Mouse (Mus musculus) kidney, embryonic 16.5 days (tissue): ENCODE results near the gene Pofut2. TPM values are rescaled to one million over a fixed set of nuclear protein-coding genes. Genes with fewer than 3 reads are reported as not detected.

Experiments
- ATAC-seq: fragments of 200-750 bp; cut with Nextera tagmentation; 2 replicates; pipeline ENCODE4 v1.8.0; 2017; ENCODE audit warnings: moderate TSS enrichment; ENCODE audit not compliant: low FRiP score, low TSS enrichment
- H3K27ac ChIP-seq: fragments of 300-500 bp; sonication (generic); 2 replicates; pipeline ENCODE4 v1.5.1; 2014; ENCODE audit warnings: low read length
- H3K27me3 ChIP-seq: fragments of 300-500 bp; sonication (generic); 2 replicates; pipeline ENCODE4 v1.6.1; 2014; ENCODE audit warnings: low read length, control low read depth, mixed read lengths; ENCODE audit not compliant: insufficient read depth
- H3K36me3 ChIP-seq: fragments of 300-500 bp; sonication (generic); 2 replicates; pipeline ENCODE4 v1.6.1; 2014; ENCODE audit warnings: low read length, control low read depth, mixed read lengths; ENCODE audit not compliant: insufficient read depth
- H3K4me1 ChIP-seq: fragments of 300-500 bp; sonication (generic); 2 replicates; pipeline ENCODE4 v1.6.1; 2014; ENCODE audit warnings: low read length, control low read depth, mixed read lengths; ENCODE audit not compliant: insufficient read depth
- H3K4me2 ChIP-seq: fragments of 300-500 bp; sonication (generic); replicated peaks from 2 replicates; pipeline ENCODE4 v1.6.1; 2014; ENCODE audit warnings: low read depth, low read length
- H3K4me3 ChIP-seq: fragments of 300-500 bp; sonication (generic); 2 replicates; pipeline ENCODE4 v1.5.1; 2014; ENCODE audit warnings: mild to moderate bottlenecking, low read length
- H3K9ac ChIP-seq: fragments of 300-500 bp; sonication (generic); replicated peaks from 2 replicates; pipeline ENCODE4 v1.6.1; 2014; ENCODE audit warnings: low read length
- H3K9me3 ChIP-seq: fragments of 300-500 bp; sonication (generic); 2 replicates; pipeline ENCODE4 v1.6.1; 2016; ENCODE audit warnings: low read length, control low read depth
- WGBS: fragments of 180-500 bp; shearing (Covaris S2); extraction: QIAGEN DNeasy Blood & Tissue Kit; methylation state at CpG from one replicate; pipeline ENCODE4 v1.1.7; 2014; 5-methylcytosine and 5-hydroxymethylcytosine counted together
- polyA plus RNA-seq: library from polyadenylated mRNA; unstranded; fragments of >200 nt; fragmentation: Nextera tagmentation; extraction: Ambion mirVana; gene quantifications from 2 replicates; pipeline ENCODE4 v1.2.1, GENCODE M21; 2015

Gene Pofut2
- polyA plus RNA-seq, 1 experiment from 2014 or later = 149 TPM

DNA sequence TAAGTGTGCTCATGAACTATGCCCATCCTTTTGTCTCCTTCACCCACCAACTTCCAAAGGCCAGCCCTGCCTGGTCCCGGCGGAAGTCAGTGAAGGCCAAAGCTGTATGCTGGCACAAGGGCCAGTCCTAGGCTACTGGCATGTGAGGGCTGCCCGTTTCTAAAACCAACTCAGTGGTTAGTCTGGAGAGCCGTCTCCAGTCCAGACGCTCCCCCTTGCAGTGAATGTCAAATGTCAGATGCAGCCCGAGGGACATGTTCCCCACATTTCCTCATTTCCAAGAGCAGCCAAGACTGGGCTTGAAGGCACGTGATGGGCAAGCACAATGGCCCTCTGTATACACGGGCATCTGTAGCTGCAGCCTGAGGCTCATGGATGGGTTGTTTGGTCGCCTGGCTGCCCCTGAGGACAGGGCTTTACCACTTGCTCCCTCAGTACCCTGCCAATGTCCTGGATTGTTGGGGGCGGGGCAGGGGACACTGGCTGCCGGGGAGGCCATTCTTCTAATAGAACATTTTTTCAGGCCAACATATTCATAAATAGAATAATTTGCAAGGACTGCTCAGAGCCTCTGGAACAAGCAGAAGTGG, 15.4 kb upstream of the Pofut2 start:
- H3K4me2 ChIP-seq = no peak overlapping the region
- H3K9me3 ChIP-seq = no peaks in the 10 kb centered on the region; the same call in 1 of the 2 replicates
- WGBS = 72% methylated on average over 11 of the region's 11 CpGs
- no peak overlapping the region for H3K27ac ChIP-seq
- H3K27me3 ChIP-seq = no peaks in the 10 kb centered on the region
- ATAC-seq = no peak
- H3K4me1 ChIP-seq = peaks cover 16% of the 10 kb centered on the region
- no peak overlapping the region for H3K9ac ChIP-seq
- H3K36me3 ChIP-seq = no peaks in the 10 kb centered on the region
- no peak overlapping the region for H3K4me3 ChIP-seq

DNA sequence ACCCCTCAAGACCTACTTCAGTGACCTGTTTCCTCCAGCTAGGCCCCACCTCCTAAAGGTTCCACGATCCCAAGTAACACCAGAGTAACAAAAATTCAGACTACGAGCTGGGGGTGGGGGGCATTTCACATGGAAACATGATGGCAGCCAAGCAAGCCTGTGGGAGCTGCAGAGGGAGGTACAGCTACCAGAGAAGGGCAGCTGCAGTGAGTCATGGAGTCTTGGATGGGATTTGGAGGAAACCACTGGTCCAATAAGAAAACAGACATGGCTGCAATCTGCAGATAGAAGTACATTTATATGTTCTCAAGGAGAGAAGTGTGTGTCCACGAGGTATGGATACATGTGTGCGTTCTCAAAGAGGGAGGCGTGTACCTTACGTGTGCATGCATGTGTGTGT, 14.2 kb upstream of the Pofut2 start:
- H3K9ac ChIP-seq = no peak overlapping the region
- H3K9me3 ChIP-seq = no peaks in the 10 kb centered on the region; the same call in 1 of the 2 replicates
- no peak overlapping the region for H3K27ac ChIP-seq
- no peak for ATAC-seq
- no peaks in the 10 kb centered on the region for H3K36me3 ChIP-seq
- peaks cover 16% of the 10 kb centered on the region for H3K4me1 ChIP-seq
- WGBS = 94% methylated on average over 6 of the region's 6 CpGs
- no peak overlapping the region for H3K4me2 ChIP-seq
- H3K4me3 ChIP-seq = no peak overlapping the region
- H3K27me3 ChIP-seq = no peaks in the 10 kb centered on the region

DNA sequence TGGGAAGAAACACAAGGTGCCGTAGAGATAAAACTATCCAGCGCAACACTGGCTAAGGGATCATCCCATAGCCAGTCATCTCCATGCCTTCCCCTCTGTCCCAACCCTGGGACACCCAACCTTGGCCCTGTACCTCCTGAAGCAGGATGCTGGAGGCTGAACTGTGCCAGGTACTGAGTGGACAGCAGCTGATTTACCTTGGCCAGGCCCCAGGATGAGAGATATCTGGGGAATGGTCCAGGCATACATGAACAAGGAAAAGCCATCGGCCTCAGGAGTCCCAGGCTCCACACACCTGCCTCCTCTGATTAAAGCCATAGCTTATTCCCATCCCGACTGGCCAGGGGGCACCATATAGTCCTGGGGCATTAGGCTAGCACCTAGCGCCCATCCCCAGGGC, 12.0 kb upstream of the Pofut2 start:
- Histone ChIP-seq H3K27me3 (no peaks in the 10 kb centered on the region), H3K4me2 (no peak overlapping the region), H3K9me3 (no peaks in the 10 kb centered on the region), H3K4me1 (peaks cover 20% of the 10 kb centered on the region), H3K9ac (no peak overlapping the region), H3K4me3 (no peak overlapping the region), H3K36me3 (no peaks in the 10 kb centered on the region), H3K27ac (no peak overlapping the region)
- ATAC-seq = no peak
- WGBS = 80% methylated on average over 5 of the region's 5 CpGs

DNA sequence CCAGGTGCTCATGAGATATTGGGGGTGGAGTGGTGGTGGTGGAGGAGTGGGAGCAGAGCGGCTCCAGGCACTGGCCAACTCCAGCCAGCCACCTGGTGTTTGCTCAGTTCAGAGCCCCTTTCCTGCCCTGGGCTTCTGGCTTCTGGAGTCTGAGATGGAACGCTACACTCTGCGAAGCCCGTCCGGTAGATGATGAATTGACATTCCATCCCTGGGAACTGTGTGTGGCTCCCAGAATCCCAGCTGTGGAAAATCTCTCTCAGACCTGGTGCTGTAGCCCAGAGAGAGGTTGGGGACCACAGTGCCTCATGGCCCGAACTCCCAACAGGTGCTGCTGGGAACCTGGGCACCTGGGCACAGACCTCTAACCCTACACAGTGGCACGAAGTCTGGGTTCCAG, 11.3 kb upstream of the Pofut2 start:
- 44% methylated on average over 7 of the region's 7 CpGs for WGBS
- no peaks in the 10 kb centered on the region for H3K27me3 ChIP-seq
- no peak for ATAC-seq
- H3K4me3 ChIP-seq = no peak overlapping the region
- H3K4me2 ChIP-seq = no peak overlapping the region
- H3K36me3 ChIP-seq = no peaks in the 10 kb centered on the region
- no peaks in the 10 kb centered on the region for H3K9me3 ChIP-seq
- 0 out of 2 replicates have a peak overlapping the region, but pooled peaks have one; percentile 13 for H3K9ac ChIP-seq
- H3K4me1 ChIP-seq = peaks cover 26% of the 10 kb centered on the region
- no peak overlapping the region for H3K27ac ChIP-seq

DNA sequence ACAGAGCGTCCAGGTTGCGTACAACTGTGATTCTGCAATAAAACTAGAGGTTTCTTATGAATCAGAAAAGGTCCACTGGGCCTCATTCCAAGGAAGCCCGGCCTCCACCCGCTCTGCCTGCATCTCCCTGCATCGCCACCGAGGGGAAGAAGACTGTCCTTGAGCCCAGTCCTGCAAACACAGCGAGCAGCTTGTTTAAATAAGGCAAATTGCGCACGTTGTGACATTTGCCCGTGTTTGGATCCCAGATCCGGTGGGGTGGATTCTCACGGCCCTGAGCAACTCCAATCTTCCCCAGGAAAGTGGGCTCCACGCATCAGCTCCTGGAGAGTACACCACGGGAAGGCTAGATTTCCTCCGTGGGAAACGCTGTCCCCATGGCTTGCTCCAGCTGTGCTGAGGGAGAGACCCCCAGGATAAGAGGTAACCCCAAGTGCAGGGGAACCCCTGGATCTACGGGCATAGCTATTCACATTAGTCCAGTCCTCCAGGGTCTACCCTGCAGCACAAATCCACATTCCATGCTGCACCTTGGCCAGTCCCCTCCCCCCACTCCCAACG, 7.7 kb upstream of the Pofut2 start:
- Histone ChIP-seq H3K9ac (peak overlapping the region; percentile 42; the same call in 1 of the 2 replicates), H3K36me3 (no peaks in the 10 kb centered on the region), H3K4me2 (peak overlapping the region; percentile 23), H3K4me3 (no peak overlapping the region; the same call in 1 of the 2 replicates), H3K9me3 (no peaks in the 10 kb centered on the region), H3K4me1 (peaks cover 36% of the 10 kb centered on the region), H3K27me3 (no peaks in the 10 kb centered on the region), H3K27ac (peak overlapping the region; percentile 75; the same call in 1 of the 2 replicates)
- no peak for ATAC-seq
- WGBS = 49% methylated on average over 18 of the region's 18 CpGs

DNA sequence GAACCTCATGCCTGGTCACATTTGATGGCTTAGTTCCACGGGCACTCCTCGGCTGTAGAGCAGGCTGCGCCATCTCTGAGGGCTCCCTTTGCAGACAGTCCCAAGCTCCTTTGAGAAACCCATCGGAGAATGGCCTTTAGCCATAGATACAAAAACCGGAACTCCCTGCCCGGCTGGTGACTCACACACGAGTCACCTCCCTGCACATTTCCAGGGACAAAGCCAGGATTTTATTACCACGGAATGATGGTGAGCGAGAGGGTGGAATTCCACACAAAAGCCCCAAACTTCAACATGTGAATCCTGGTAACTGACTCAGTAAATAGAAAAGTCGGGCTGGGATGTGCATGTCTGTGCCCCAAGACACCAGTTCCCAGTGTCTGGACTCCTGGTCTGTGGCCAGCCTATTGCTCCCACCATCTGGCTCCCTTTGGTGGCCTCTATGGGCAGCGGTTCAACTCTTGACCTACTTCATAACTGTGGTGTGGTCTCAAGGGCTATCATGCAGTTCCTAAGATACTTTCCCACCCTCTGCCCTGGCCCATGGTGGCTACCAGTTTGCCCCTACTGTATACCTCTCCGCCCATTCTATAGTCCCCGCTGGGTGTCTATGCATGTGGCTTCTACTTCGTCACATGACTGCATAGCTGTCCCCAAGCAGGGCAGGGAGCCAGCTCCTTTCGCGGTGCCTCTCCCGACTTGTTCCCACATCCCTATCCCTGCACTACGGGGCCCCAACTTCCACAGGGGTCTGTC, 7.1 kb upstream of the Pofut2 start:
- WGBS = 58% methylated on average over 18 of the region's 18 CpGs
- peak overlapping the region; percentile 23 for H3K4me2 ChIP-seq
- H3K9me3 ChIP-seq = no peaks in the 10 kb centered on the region
- H3K4me1 ChIP-seq = peaks cover 36% of the 10 kb centered on the region
- H3K4me3 ChIP-seq = no peak overlapping the region
- ATAC-seq = peak; percentile 57
- H3K27me3 ChIP-seq = no peaks in the 10 kb centered on the region
- H3K9ac ChIP-seq = peak overlapping the region; percentile 42; the same call in 1 of the 2 replicates
- peak overlapping the region; percentile 75 for H3K27ac ChIP-seq
- H3K36me3 ChIP-seq = no peaks in the 10 kb centered on the region

DNA sequence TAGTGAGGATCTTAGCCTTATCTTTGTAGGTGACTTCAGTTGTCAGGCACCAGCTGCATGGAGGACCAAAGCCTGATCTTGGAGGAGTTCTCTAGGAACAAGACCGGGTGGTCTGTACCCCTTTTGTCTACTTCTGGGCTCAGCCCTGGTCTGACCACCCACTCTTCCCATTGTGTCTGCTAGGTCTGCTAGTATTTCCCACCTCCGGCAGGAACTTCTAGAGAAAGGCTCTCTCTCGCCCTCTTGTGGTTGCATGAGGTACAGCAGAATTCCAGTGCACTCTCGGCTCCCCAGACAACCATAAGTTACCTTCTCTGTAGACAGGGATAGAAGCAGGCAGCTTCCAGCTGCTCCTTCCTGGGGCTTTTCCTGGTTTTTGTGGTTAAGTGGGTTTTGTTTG, 6.2 kb upstream of the Pofut2 start:
- Histone ChIP-seq H3K9me3 (no peaks in the 10 kb centered on the region), H3K27ac (peak overlapping the region; percentile 75; the same call in 1 of the 2 replicates)

DNA sequence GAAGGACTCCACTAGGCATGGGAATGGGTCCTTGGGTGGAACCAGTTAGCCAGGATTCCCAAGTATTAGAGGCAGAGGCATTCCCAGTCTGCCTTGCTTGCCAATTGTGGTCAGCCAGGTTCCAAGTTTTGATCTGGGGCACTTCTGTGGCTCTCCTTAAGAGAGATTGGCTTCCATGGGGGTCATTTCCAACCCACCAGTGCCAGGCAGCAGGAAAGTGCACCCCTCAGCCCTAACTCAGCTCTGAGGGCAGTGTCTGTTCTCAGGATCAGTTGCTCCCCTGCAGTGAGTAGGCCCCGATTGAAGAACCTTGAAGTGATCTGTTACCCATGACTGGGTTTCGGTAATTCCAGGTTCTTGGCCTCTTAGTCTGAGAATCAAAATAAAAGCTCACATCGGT, 3.8 kb upstream of the Pofut2 start:
- no peak for ATAC-seq
- Histone ChIP-seq H3K4me2 (no peak overlapping the region), H3K4me1 (peaks cover 37% of the 10 kb centered on the region)

More for the DNA sequence above, 6.2 kb upstream of the Pofut2 start:
- H3K4me2 ChIP-seq = no peak overlapping the region
- no peaks in the 10 kb centered on the region for H3K27me3 ChIP-seq
- H3K9ac ChIP-seq = 0 out of 2 replicates have a peak overlapping the region, but pooled peaks have one; percentile 17
- ATAC-seq = peak; percentile 66; the same call in 1 of the 2 replicates
- 0% methylated on average over 4 of the region's 4 CpGs for WGBS
- H3K36me3 ChIP-seq = no peaks in the 10 kb centered on the region
- no peak overlapping the region for H3K4me3 ChIP-seq
- H3K4me1 ChIP-seq = peaks cover 33% of the 10 kb centered on the region

DNA sequence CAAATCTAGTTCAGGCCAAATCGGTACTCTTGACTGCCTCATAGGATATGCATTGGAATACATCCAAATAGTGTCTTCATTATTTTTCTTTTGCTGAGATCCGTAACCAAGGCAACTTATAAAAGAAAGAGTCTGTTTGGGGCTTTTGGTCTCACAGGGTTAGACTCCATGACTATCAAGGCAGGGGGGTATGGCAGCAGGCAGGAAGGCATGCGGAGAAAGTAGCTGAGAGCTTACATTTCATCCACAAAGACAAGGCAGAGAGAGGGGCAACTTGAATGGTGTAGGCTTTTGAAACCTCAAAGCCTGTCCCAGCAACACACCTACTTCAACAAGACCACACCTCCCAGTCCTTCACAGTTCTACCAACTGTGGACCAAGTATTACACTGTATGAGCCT, 3.3 kb upstream of the Pofut2 start:
- Histone ChIP-seq H3K36me3 (peaks cover 2% of the 10 kb centered on the region; the same call in 1 of the 2 replicates), H3K27me3 (no peaks in the 10 kb centered on the region), H3K27ac (no peak overlapping the region), H3K9me3 (no peaks in the 10 kb centered on the region), H3K9ac (no peak overlapping the region), H3K4me1 (peaks cover 41% of the 10 kb centered on the region), H3K4me2 (no peak overlapping the region), H3K4me3 (no peak overlapping the region)
- 78% methylated on average over 3 of the region's 3 CpGs for WGBS
- no peak for ATAC-seq

More for the DNA sequence above, 3.8 kb upstream of the Pofut2 start:
- no peak overlapping the region for H3K27ac ChIP-seq
- H3K9me3 ChIP-seq = no peaks in the 10 kb centered on the region
- no peaks in the 10 kb centered on the region for H3K36me3 ChIP-seq
- H3K9ac ChIP-seq = peak overlapping the region; percentile 25; the same call in 1 of the 2 replicates
- no peaks in the 10 kb centered on the region for H3K27me3 ChIP-seq
- no peak overlapping the region for H3K4me3 ChIP-seq
- 65% methylated on average over 3 of the region's 3 CpGs for WGBS
